Mouse (Mus musculus) lung, adult 2 months (tissue): ENCODE data around the gene Map2k3.

Experiments
- CTCF ChIP-seq: fragments of 200-500 bp; IDR thresholded peaks from 2 replicates; pipeline ENCODE4 v1.5.1; 2011; ENCODE audit warnings: mild to moderate bottlenecking, low read length, control low read depth; ENCODE audit not compliant: insufficient read depth
- POLR2A ChIP-seq: fragments of 200-500 bp; IDR thresholded peaks from 2 replicates; pipeline ENCODE4 v1.6.1; 2011; ENCODE audit warnings: low read depth, mild to moderate bottlenecking, control low read depth, low read length, borderline replicate concordance; ENCODE audit errors: extremely low read depth

- TF ChIP-seq POLR2A, result no peak
- TF ChIP-seq CTCF, result no peak
These were observed 729 bp downstream of the Map2k3 start for GRCm38 (mm10) chr11:60932503-60933020.
